Mouse (Mus musculus): ENCODE data around the gene Pnpla3.
A peak's percentile ranks its signal among the peaks of the same experiment; 100 is the strongest.

DNA sequence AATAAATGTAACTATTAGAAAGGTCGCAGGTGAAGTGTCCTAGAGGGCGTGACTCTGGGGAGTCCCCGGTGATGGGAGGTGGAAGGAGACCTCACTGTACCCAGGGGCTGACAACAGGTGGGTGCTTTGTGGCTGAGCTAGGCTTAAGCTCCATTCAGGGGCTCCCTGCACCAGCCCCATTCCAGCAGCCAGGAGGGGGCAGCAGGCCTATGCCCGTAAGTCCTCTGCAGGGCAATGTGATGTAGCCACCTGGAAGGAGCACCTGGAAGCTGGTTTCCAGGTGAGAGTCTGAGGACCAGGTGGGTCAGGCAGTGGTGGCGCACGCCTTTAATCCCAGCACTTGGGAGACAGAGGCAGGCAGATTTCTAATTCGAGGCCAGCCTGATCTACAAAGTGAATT, 43.6 kb upstream of the Pnpla3 start:
- TF ChIP-seq POLR2A (IDR thresholded peaks at IDR 0.05; ENCODE audit: borderline replicate concordance, extremely low read depth, insufficient read depth, insufficient read length, poor library complexity, severe bottlenecking) (no peak), CTCF (IDR thresholded peaks at IDR 0.05; ENCODE audit: borderline replicate concordance, extremely low read depth, insufficient read depth, insufficient read length) (0 out of 2 replicates have a peak, but pooled peaks have one; percentile 6)
